Mouse (Mus musculus) heart, embryonic 16.5 days (tissue): ENCODE measurements around the gene Atp6v0e. TPM values are rescaled to one million over a fixed set of nuclear protein-coding genes. Genes with fewer than 3 reads are reported as not detected.

Experiments
- ATAC-seq: fragments of 200-750 bp; cut with Nextera tagmentation; replicated peaks from 2 replicates; pipeline ENCODE4 v1.8.0; 2017; ENCODE audit warnings: moderate number of reproducible peaks; ENCODE audit not compliant: insufficient read depth, low FRiP score; ENCODE audit errors: extremely low read depth
- H3K27ac ChIP-seq: fragments of 300-500 bp; sonication (generic); 2 replicates; pipeline ENCODE4 v1.5.1; 2014; ENCODE audit warnings: mild to moderate bottlenecking, low read length, control low read depth, moderate library complexity
- H3K27me3 ChIP-seq: fragments of 300-500 bp; sonication (generic); 2 replicates; pipeline ENCODE4 v1.6.1; 2014; ENCODE audit warnings: low read length, mixed read lengths; ENCODE audit not compliant: control insufficient read depth, insufficient read depth
- H3K36me3 ChIP-seq: fragments of 300-500 bp; sonication (generic); 2 replicates; pipeline ENCODE4 v1.6.1; 2014; ENCODE audit not compliant: control insufficient read depth, insufficient read depth
- H3K4me1 ChIP-seq: fragments of 300-500 bp; sonication (generic); 2 replicates; pipeline ENCODE4 v1.6.1; 2014; ENCODE audit warnings: low read length, mixed read lengths; ENCODE audit not compliant: control insufficient read depth, insufficient read depth
- H3K4me2 ChIP-seq: fragments of 300-500 bp; sonication (generic); 2 replicates; pipeline ENCODE4 v1.6.1; 2014; ENCODE audit warnings: low read depth, mild to moderate bottlenecking, control low read depth, low read length
- H3K4me3 ChIP-seq: fragments of 300-500 bp; sonication (generic); 2 replicates; pipeline ENCODE4 v1.5.1; 2014; ENCODE audit warnings: mild to moderate bottlenecking, control low read depth, low read length
- H3K9ac ChIP-seq: fragments of 300-500 bp; sonication (generic); 2 replicates; pipeline ENCODE4 v1.6.1; 2014; ENCODE audit warnings: low read length, control low read depth
- H3K9me3 ChIP-seq: fragments of 300-500 bp; sonication (generic); replicated peaks from 2 replicates; pipeline ENCODE4 v1.6.1; 2016; ENCODE audit warnings: low read length; ENCODE audit not compliant: control insufficient read depth
- WGBS: fragments of 180-500 bp; shearing (Covaris S2); extraction: QIAGEN DNeasy Blood & Tissue Kit; methylation state at CpG from one replicate; pipeline ENCODE4 v1.1.7; 2014; 5-methylcytosine and 5-hydroxymethylcytosine counted together
- polyA plus RNA-seq: library from polyadenylated mRNA; unstranded; fragments of >200 nt; fragmentation: Nextera tagmentation; extraction: Ambion mirVana; gene quantifications from 2 replicates; pipeline ENCODE4 v1.2.1, GENCODE M21; 2015

Gene Atp6v0e
- polyA plus RNA-seq, 1 experiment from 2014 or later = 249 TPM

DNA sequence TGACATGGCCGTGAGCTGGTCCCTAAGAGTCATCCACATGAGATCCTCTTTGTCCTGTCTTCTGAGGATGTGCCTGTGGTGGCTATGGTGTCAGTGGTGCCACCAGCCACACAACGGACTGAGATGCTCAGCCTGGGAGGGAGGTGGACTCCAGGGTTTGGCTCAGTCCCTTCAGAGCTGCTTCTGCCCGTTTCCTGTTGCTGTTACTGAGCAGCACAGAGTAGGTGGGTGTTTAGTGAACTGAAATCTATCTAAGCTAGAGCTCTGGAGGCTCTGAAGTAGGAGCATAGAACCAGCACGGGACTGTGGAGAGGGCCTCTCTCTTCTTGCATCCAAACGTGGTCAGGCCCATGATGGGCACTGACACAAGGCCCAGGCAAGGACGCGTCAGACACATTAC lies 28.5 kb upstream of the Atp6v0e start:
- Histone ChIP-seq H3K36me3 (peaks cover 33% of the 10 kb centered on the region), H3K9ac (no peak overlapping the region), H3K9me3 (no peaks in the 10 kb centered on the region), H3K4me1 (no peaks in the 10 kb centered on the region), H3K27ac (no peak overlapping the region), H3K4me2 (no peak overlapping the region), H3K27me3 (no peaks in the 10 kb centered on the region), H3K4me3 (no peak overlapping the region)
- WGBS = 89% methylated on average over 7 of the region's 7 CpGs
- no peak for ATAC-seq

DNA sequence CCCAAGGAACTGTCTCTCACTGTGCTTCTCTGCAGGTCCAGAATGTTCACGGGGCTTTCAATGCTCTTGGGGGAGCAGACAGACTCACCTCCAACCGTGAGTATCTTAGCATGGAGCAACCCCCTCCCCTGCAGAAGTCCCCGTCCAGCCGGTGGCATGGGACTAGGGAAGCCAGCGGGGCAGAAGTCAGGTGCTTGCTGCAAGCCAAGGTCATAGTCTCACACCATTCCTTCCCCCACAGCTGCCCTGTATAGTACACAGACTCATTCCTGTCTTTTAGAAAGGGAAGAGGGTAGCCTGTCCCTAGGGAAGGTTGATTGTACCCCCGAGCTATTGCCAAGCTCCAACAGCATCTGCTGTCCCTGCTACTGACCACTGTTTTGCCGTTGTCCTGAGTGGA lies 27.1 kb upstream of the Atp6v0e start:
- 84% methylated on average over 7 of the region's 7 CpGs for WGBS
- Histone ChIP-seq H3K9me3 (no peaks in the 10 kb centered on the region), H3K36me3 (peaks cover 28% of the 10 kb centered on the region), H3K27ac (no peak overlapping the region), H3K4me3 (no peak overlapping the region), H3K9ac (no peak overlapping the region), H3K4me2 (no peak overlapping the region), H3K4me1 (no peaks in the 10 kb centered on the region), H3K27me3 (no peaks in the 10 kb centered on the region)
- no peak for ATAC-seq

GRCm38 (mm10) chr17:26637851-26638250 lies 25.2 kb upstream of the Atp6v0e start:
- no peaks in the 10 kb centered on the region for H3K4me1 ChIP-seq
- WGBS = 55% methylated on average over 4 of the region's 4 CpGs
- H3K4me3 ChIP-seq = no peak overlapping the region
- no peak for ATAC-seq
- H3K27me3 ChIP-seq = no peaks in the 10 kb centered on the region
- H3K4me2 ChIP-seq = no peak overlapping the region
- no peaks in the 10 kb centered on the region for H3K9me3 ChIP-seq
- H3K27ac ChIP-seq = no peak overlapping the region
- H3K9ac ChIP-seq = no peak overlapping the region
- H3K36me3 ChIP-seq = peaks cover 46% of the 10 kb centered on the region

- no peaks in the 10 kb centered on the region for H3K27me3 ChIP-seq
- H3K36me3 ChIP-seq = peaks cover 54% of the 10 kb centered on the region
- H3K4me2 ChIP-seq = no peak overlapping the region
- no peak overlapping the region for H3K4me3 ChIP-seq
- WGBS = 12% methylated on average over 7 of the region's 7 CpGs
- H3K9ac ChIP-seq = no peak overlapping the region
- H3K27ac ChIP-seq = no peak overlapping the region
- H3K9me3 ChIP-seq = no peaks in the 10 kb centered on the region
- peak; percentile 84 for ATAC-seq
- no peaks in the 10 kb centered on the region for H3K4me1 ChIP-seq
These were observed 24.4 kb upstream of the Atp6v0e start for GRCm38 (mm10) chr17:26638655-26639054.

GRCm38 (mm10) chr17:26639791-26640190 lies 23.2 kb upstream of the Atp6v0e start:
- Histone ChIP-seq H3K27ac (no peak overlapping the region), H3K9ac (no peak overlapping the region), H3K4me2 (no peak overlapping the region), H3K27me3 (no peaks in the 10 kb centered on the region), H3K9me3 (no peaks in the 10 kb centered on the region), H3K4me1 (peaks cover 4% of the 10 kb centered on the region), H3K36me3 (peaks cover 56% of the 10 kb centered on the region), H3K4me3 (no peak overlapping the region)
- WGBS = 81% methylated on average over 2 of the region's 2 CpGs
- no peak for ATAC-seq

DNA sequence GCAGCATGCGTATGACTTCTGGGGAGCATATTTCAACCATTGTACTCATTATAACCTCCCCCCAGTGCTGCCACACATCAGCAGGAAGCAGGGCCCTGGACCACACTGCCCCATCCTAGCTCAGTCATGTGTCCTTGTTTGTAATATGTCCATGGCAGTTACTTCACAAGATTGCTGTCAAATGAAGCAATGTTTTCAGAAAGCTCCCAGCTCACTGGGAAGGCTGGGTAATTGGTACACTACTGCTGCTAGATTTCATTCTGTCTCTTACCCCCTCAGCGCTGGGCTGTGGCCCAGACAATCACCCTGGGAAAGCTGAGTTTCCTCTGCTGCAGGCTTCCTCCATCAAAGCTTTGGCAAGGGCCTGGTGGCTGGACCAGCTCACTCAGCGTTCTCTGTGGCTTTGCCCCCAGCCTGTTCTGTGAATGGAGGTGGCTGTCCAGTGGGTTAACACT lies 22.7 kb upstream of the Atp6v0e start:
- WGBS = 96% methylated on average over 3 of the region's 3 CpGs
- Histone ChIP-seq H3K36me3 (peaks cover 51% of the 10 kb centered on the region), H3K4me3 (no peak overlapping the region), H3K9ac (no peak overlapping the region), H3K9me3 (no peaks in the 10 kb centered on the region), H3K27me3 (no peaks in the 10 kb centered on the region), H3K27ac (no peak overlapping the region), H3K4me1 (peaks cover 9% of the 10 kb centered on the region), H3K4me2 (no peak overlapping the region)
- ATAC-seq = no peak

DNA sequence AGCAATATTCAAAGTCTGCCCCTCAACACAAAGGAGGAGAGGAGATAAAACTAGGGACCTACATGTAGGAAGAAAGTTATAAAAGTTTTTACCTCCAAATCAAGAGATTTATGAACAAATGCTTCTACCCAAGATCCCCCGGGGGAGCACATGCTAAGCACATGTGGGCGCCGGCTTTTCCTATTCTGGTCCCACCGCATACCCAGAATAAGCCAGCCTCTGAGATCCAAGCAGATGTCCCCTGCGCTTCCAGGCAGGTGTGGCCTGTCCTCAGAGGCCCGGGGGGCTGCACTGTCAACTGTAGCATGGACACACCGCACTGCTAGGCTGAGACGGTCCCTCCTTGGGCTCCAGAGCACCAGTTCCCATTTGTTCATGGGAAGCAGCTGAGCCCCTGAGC lies 19.6 kb upstream of the Atp6v0e start:
- no peak for ATAC-seq
- Histone ChIP-seq H3K9me3 (no peaks in the 10 kb centered on the region), H3K4me2 (no peak overlapping the region), H3K27me3 (no peaks in the 10 kb centered on the region), H3K27ac (no peak overlapping the region), H3K36me3 (peaks cover 46% of the 10 kb centered on the region), H3K9ac (no peak overlapping the region), H3K4me3 (no peak overlapping the region), H3K4me1 (peaks cover 15% of the 10 kb centered on the region)
- 93% methylated on average over 8 of the region's 8 CpGs for WGBS

DNA sequence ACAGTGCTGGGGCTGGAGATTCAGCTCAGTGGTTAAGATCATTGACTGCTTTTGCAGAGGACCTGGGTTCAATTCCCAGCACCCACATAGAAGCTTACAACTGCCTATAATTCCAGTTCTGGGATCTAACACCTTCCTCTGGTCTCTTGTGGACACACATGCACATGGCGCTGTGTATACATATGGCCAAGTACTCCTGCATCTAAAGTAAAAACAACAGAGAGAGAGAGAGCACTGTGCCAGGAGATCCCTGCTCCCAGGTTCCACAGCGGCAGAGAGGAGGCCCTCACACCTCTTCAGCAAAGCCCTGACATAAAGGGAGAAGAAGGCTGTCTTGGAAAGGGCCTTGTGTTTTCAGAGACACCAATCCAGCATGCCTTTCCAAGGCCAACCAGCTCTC lies 19.0 kb upstream of the Atp6v0e start:
- no peak overlapping the region for H3K27ac ChIP-seq
- no peak for ATAC-seq
- no peaks in the 10 kb centered on the region for H3K27me3 ChIP-seq
- no peak overlapping the region for H3K4me3 ChIP-seq
- peaks cover 15% of the 10 kb centered on the region for H3K4me1 ChIP-seq
- 100% methylated on average over 2 of the region's 2 CpGs for WGBS
- no peaks in the 10 kb centered on the region for H3K9me3 ChIP-seq
- H3K4me2 ChIP-seq = no peak overlapping the region
- peaks cover 49% of the 10 kb centered on the region for H3K36me3 ChIP-seq
- no peak overlapping the region for H3K9ac ChIP-seq

DNA sequence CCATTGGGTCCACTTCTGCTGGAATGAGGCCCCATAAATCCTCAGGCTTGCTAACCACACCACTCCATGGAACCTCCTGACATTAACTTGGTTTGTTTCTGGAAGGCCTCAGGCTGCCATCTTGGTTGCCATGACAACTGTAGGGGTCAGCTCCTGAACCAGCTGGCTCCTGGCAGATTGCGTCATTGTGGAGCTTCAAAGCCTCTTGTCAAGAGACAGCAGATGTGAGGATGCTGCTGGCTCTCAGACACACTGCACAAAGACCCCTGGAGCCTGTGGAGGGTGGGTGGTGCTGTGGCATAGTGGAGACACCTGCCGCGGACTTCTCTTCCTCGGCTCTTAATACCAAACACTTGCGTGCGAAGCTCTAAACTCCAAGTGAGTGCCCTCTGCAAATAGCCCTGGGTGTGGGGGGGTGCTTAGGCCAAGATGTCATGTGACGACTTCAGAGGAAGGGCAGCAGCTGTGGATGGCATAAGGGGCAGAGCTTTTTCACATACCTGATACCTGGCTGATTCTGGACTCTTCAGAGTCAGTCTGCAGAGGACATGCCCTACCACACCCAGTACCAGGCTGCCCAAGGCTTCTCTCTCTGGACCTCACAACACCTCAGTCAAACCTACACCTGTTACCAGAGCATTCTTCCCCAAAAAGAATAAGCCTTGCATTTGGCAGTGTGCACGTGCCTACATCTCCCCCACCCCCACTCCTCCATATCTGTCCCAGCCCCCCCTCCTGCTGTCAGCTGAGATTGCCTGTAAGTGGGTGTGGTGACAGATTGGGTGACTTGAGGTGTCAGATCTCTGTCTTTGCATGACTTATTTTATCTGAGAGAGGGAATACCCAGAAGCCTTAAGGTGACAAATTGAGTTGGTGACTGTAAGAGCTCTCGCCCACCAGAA lies 18.3 kb upstream of the Atp6v0e start:
- 0 out of 2 replicates have a peak, but pooled peaks have one; percentile 12 for ATAC-seq
- peaks cover 48% of the 10 kb centered on the region for H3K36me3 ChIP-seq

More for the DNA sequence above, 18.3 kb upstream of the Atp6v0e start:
- Histone ChIP-seq H3K4me1 (peaks cover 15% of the 10 kb centered on the region), H3K9me3 (no peaks in the 10 kb centered on the region), H3K4me2 (no peak overlapping the region), H3K4me3 (no peak overlapping the region), H3K9ac (no peak overlapping the region), H3K27ac (peak overlapping the region; percentile 36; the same call in 1 of the 2 replicates), H3K27me3 (no peaks in the 10 kb centered on the region)
- WGBS = 60% methylated on average over 9 of the region's 9 CpGs
